Mouse (Mus musculus): ENCODE measurements at regions not wholly inside any gene's neighbourhood (a gene's known extent, or its start where the extent isn't known, plus 50 kb on each side); places are given as distances from the start of the nearest gene placed in this dataset.

DNA sequence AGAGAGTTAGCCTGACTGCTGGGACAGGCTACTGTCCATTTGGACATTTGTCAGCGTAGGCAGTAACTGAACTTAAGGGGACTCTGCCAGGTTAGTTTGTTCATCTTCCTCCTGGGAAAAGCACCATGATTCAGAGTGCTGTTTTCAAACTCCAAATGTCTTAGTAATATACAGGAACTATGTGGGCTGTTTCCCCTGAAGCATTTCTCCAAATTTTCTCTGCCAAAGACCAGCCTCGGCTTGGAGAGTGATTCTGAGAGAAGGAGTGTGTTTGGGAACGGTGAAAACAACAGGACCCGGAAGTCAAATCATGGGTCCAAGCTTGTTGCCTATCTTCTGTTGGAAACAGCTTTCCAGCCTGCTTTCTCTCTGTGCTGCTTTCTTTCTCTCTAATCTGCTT lies 52.1 kb downstream of the Rprm start:
- peak; percentile 6 to 13 for DNase-seq (ENCODE audit: low spot score in 2 of 2)

GRCm38 (mm10) chr2:54028851-54029250 lies 56.5 kb downstream of the Rprm start:
- DNase-seq (ENCODE audit: low spot score in 2 of 2), result no peak

- no peak for DNase-seq (ENCODE audit: low spot score in 2 of 2)
These were observed 62.6 kb downstream of the Rprm start for GRCm38 (mm10) chr2:54022708-54023107.

- no peak for DNase-seq (ENCODE audit: low spot score in 2 of 2)
These were observed 95.2 kb downstream of the Rprm start for GRCm38 (mm10) chr2:53990157-53990556.

DNA sequence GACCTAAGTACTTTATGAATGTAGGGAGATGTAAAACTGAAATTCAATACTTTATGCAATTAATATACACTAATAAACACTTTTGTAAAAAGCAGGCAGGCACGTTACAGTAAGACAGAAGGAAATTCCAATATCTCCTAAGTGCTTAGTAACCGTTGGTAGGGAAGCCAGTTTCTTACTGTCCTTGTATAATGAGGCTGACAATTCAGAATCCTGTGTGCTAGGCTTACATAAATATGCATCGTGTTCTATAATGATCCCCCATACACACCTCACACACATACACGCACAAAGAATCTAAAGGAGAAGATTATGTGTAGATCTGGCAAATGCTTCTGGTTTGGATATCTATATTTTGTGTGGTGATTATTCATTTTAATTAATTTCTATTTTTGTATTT lies 109.6 kb downstream of the Rprm start:
- DNase-seq (ENCODE audit: low spot score in 2 of 2), result no peak

- no peak for DNase-seq (ENCODE audit: low spot score in 2 of 2)
These were observed 124.9 kb downstream of the Rprm start for GRCm38 (mm10) chr2:53960499-53960898.

DNA sequence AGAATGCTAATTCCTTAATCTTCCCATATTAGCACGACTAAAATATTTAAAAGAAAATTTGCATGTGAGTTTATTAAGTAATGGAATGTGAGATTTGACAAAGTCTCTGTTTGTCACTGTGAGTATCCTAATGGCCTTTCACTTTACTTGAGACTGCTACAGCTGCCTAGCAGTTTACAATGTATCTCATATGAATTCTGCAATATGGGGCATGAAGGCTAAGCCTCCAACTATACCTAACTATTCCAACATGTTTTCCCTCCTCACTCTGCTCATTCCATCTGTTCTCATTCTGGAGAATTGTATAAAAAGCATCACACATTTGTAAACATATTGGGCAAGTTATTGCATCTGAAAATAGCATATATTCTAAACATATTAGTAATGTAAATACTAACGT lies 137.1 kb downstream of the Rprm start:
- no peak for DNase-seq (ENCODE audit: low spot score in 2 of 2)

- no peak for DNase-seq (ENCODE audit: low spot score in 2 of 2)
These were observed 137.8 kb downstream of the Rprm start for GRCm38 (mm10) chr2:53947534-53947933.

DNA sequence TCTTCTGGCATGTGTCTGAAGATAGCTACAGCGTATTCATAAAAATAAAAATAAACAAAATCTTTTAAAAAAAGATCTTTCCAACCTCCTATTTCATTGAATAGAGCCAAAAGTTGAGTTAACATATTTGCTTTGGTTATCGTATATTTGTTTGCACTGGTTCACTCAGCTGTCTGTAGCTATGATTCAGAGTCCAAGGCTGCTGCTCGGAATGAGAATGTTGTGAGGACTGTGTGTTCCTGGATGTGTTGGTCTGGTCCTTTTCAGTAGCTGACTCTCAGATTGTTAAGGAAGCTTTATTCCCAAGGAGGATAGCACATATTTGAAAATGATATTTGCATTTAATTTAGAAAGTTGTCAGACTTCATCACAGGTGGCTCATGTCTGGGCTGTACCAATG lies 173.5 kb downstream of the Rprm start:
- no peak for DNase-seq (ENCODE audit: low spot score in 2 of 2)

Data from heart, adult 9 months (tissue).